Mouse (Mus musculus) thymus, adult 2 months (tissue): ENCODE measurements at regions not wholly inside any gene's neighbourhood (a gene's known extent, or its start where the extent isn't known, plus 50 kb on each side); places are given as distances from the start of the nearest gene placed in this dataset.

Source experiments
- CTCF ChIP-seq: fragments of 200-500 bp; IDR thresholded peaks from 2 replicates; pipeline ENCODE4 v1.5.1; 2012; ENCODE audit warnings: mild to moderate bottlenecking, control low read depth, low read length, moderate library complexity, borderline replicate concordance; ENCODE audit not compliant: control insufficient read depth, poor library complexity, insufficient read depth; ENCODE audit errors: extremely low read depth
- POLR2A ChIP-seq: fragments of 200-500 bp; IDR thresholded peaks from 2 replicates; pipeline ENCODE4 v1.6.1; 2012; ENCODE audit warnings: mild to moderate bottlenecking, low read length, control low read depth, moderate library complexity; ENCODE audit not compliant: control insufficient read depth, poor library complexity, insufficient read depth; ENCODE audit errors: extremely low read depth

DNA sequence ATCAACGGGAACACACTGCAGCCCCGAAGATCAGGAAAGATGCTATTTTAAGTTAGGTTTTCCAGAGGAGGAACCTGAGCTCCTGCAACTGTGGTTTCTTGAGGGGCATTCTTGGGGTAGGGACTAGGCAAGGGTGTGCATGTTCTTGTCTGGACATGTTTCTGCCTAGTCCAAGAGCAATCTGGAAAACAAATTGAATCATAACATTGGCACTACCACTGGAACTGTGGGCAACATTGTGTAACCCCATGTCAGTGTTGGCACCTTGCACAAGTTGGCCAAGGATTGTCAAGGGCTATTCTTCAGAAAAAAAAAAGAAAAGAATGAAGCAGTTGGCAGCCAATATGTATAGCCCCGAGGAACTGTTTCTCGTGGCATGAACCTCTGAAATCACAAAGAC, 80.3 kb upstream of the Fam49a start:
- TF ChIP-seq CTCF: no peak
- TF ChIP-seq POLR2A: no peak
